Mouse (Mus musculus): ENCODE measurements at regions not wholly inside any gene's neighbourhood (a gene's known extent, or its start where the extent isn't known, plus 50 kb on each side); places are given as distances from the start of the nearest gene placed in this dataset.

GRCm38 (mm10) chr4:84032505-84032904 is 507.2 kb downstream of the Ccdc171 start:
- TF ChIP-seq CTCF (IDR thresholded peaks at IDR 0.05; ENCODE audit: control insufficient read depth, insufficient read depth, insufficient replicate concordance, low read depth, low read length), result no peak
- TF ChIP-seq POLR2A (IDR thresholded peaks at IDR 0.05; ENCODE audit: control insufficient read depth, low read depth, low read length), result no peak
